Mouse (Mus musculus) liver, embryonic 13.5 days (tissue): ENCODE data around the gene Ubn1. TPM values are rescaled to one million over a fixed set of nuclear protein-coding genes. Genes with fewer than 3 reads are reported as not detected.

Experiments used
- ATAC-seq: fragments of 200-750 bp; cut with Nextera tagmentation; 2 replicates; pipeline ENCODE4 v1.8.0; 2017; ENCODE audit warnings: low read depth, mild to moderate bottlenecking, moderate number of reproducible peaks, moderate library complexity
- DNase-seq: peaks from one replicate; pipeline ENCODE4 v3.0.0; 2022
- H3K27ac ChIP-seq: fragments of 300-500 bp; sonication (generic); 2 replicates; pipeline ENCODE4 v1.5.1; 2015; ENCODE audit warnings: moderate library complexity, mild to moderate bottlenecking, inconsistent platforms
- H3K27me3 ChIP-seq: fragments of 300-500 bp; sonication (generic); 2 replicates; pipeline ENCODE4 v1.6.1; 2015; ENCODE audit warnings: mild to moderate bottlenecking, inconsistent platforms
- H3K36me3 ChIP-seq: fragments of 300-500 bp; sonication (generic); 2 replicates; pipeline ENCODE4 v1.6.1; 2015; ENCODE audit warnings: mild to moderate bottlenecking, inconsistent platforms
- H3K4me1 ChIP-seq: fragments of 300-500 bp; sonication (generic); replicated peaks from 2 replicates; pipeline ENCODE4 v1.6.1; 2015; ENCODE audit warnings: inconsistent platforms
- H3K4me2 ChIP-seq: fragments of 300-500 bp; sonication (generic); 2 replicates; pipeline ENCODE4 v1.6.1; 2015; ENCODE audit warnings: inconsistent platforms, mild to moderate bottlenecking, moderate library complexity
- H3K4me3 ChIP-seq: fragments of 300-500 bp; sonication (generic); replicated peaks from 2 replicates; pipeline ENCODE4 v1.5.1; 2015; ENCODE audit warnings: mild to moderate bottlenecking, inconsistent platforms
- H3K9ac ChIP-seq: fragments of 300-500 bp; sonication (generic); 2 replicates; pipeline ENCODE4 v1.6.1; 2015; ENCODE audit warnings: mild to moderate bottlenecking, inconsistent platforms
- H3K9me3 ChIP-seq: fragments of 300-500 bp; sonication (generic); replicated peaks from 2 replicates; pipeline ENCODE4 v1.6.1; 2016; ENCODE audit warnings: inconsistent platforms
- WGBS: fragments of 180-500 bp; shearing (Covaris S2); methylation state at CpG from one replicate; pipeline ENCODE4 v1.1.7; 2015; ENCODE audit not compliant: insufficient replicate concordance; 5-methylcytosine and 5-hydroxymethylcytosine counted together
- polyA plus RNA-seq: library from polyadenylated mRNA; unstranded; fragments of >200 nt; fragmentation: Nextera tagmentation; extraction: Ambion mirVana; gene quantifications from 2 replicates; pipeline ENCODE4 v1.2.1, GENCODE M21; 2015

Ubn1 gene
- 8.6 and 8.9 TPM in 2 replicates for polyA plus RNA-seq

DNA sequence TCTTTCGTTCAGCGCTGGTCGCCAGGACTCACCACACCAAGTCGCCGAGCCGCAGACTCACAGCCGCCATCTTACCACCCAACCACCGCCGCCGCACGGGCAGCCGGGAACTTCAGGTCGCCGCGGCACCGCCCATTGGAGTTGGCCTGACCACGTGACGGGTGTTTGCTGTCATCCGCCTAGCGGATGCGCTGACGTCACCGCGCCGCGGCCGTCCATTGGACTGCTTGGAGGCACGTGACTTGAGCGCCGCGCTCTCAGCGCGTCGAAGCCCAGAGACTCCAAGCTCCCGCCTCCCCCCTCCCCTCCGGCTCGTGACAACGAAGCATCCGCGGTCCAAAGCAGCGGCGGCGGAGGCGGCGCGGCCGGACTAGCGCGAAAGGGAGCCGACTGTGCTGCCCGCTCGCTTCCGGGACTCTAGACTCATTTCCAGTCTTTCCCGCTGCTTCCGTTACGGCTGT, at the start of gene Ubn1, which contains the start of gene Glyr1:
Ubn1 (plus strand) TSS at position 284 of the 461 bp plus-strand sequence.
Glyr1 (minus strand) TSS at position 90 of the 461 bp plus-strand sequence.
- Histone ChIP-seq H3K4me1 (peaks cover 32% of the 10 kb centered on the region), H3K9me3 (no peaks in the 10 kb centered on the region), H3K27ac (peak within 1 kb of the TSS; percentile 97), H3K9ac (peak within 1 kb of the TSS; percentile 98), H3K36me3 (peaks cover 43% of the 10 kb centered on the region), H3K4me3 (peak within 1 kb of the TSS; percentile 98), H3K4me2 (peak within 1 kb of the TSS; percentile 92), H3K27me3 (no peaks in the 10 kb centered on the region)
- ATAC-seq (peak; percentile 95), DNase-seq (peak; percentile 99)
- 0% methylated on average over 55 of the region's 56 CpGs for WGBS

DNA sequence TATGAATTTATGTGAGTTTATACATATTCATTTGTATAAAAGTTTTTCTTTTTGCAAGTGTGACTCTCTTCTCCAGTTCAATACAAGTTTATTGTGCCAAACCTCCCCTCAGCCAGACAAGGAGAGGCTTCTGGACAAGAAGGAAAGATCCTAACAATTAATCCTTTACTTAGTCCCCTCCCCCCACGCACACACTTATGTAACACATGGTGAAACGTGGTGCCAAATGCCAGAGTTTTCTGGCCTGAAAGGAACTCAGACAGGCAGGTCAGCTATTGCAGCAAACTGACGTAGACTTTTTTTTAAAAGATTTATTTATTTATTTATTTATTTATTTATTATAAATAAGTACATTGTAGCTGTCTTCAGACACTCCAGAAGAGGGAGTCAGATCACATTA, 49.2 kb upstream of the Ubn1 start:
- 52% methylated on average over 3 of the region's 3 CpGs for WGBS
- Histone ChIP-seq H3K4me3 (no peak overlapping the region), H3K4me2 (no peak overlapping the region), H3K9me3 (no peaks in the 10 kb centered on the region), H3K27me3 (no peaks in the 10 kb centered on the region), H3K9ac (no peak overlapping the region), H3K27ac (no peak overlapping the region), H3K4me1 (peaks cover 4% of the 10 kb centered on the region; the same call in 1 of the 2 replicates), H3K36me3 (no peaks in the 10 kb centered on the region)
- DNase-seq (no peak), ATAC-seq (no peak)

DNA sequence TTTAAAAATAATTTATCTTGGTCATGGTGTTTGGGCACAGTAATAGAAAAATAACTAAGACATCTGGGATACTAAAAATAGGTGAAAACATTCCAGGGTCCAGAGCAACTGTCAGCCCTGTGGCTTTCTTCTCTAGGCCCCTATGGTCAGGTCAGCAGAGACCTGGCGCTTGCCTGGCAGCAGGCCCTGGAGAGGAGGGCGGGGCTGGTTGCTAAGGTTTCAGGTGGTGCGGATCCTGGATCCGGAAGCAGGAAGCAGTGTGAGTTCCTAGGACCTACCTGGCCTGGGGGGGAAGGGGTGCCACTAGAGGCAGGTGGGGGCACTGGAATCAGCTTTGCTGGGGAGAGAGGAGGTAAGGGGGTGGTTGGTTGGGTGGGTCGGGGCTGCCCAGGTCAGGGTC, 42.8 kb upstream of the Ubn1 start, which contains the start of gene Smim22:
Smim22 (plus strand) TSS at position 222 of the 400 bp plus-strand sequence.
- H3K27ac ChIP-seq: peak within 1 kb of the TSS; percentile 43; the same call in 1 of the 2 replicates
- peaks cover 27% of the 10 kb centered on the region for H3K4me1 ChIP-seq
- no peak within 1 kb of the TSS for H3K9ac ChIP-seq
- H3K36me3 ChIP-seq: no peaks in the 10 kb centered on the region
- no peak for DNase-seq
- no peaks in the 10 kb centered on the region for H3K9me3 ChIP-seq
- ATAC-seq: no peak
- peak within 1 kb of the TSS; percentile 19; the same call in 1 of the 2 replicates for H3K4me2 ChIP-seq
- H3K4me3 ChIP-seq: no peak within 1 kb of the TSS
- WGBS: 69% methylated on average over 5 of the region's 5 CpGs
- H3K27me3 ChIP-seq: 0 out of 2 replicates have a peak, but pooled peaks cover 5% of the 10 kb centered on the region

DNA sequence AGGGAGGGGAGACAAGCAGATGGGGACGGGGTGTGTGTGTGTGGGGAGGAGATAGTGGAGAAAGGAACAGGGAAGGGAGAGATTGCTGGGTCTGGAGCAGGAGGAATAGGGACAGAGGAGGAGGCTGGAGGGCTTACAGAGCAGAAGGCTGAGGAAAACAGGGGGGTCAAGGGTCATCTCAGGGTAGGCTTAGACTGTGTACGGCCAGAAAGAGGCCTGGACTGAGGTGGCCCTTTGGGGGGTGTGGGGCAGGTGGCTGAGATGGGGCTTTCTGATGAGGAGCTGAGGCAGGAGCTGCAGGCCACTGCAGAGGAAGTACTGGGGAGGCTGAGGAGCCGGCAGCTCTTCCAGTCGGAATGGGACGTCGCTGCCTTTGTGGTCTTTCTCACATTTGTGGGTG, 42.4 kb upstream of the Ubn1 start:
- Histone ChIP-seq H3K27me3 (0 out of 2 replicates have a peak, but pooled peaks cover 5% of the 10 kb centered on the region), H3K4me3 (no peak overlapping the region), H3K9ac (no peak overlapping the region), H3K9me3 (no peaks in the 10 kb centered on the region), H3K36me3 (no peaks in the 10 kb centered on the region), H3K4me2 (0 out of 2 replicates have a peak overlapping the region, but pooled peaks have one; percentile 19), H3K27ac (peak overlapping the region; percentile 43; the same call in 1 of the 2 replicates), H3K4me1 (peaks cover 32% of the 10 kb centered on the region)
- 48% methylated on average over 6 of the region's 6 CpGs for WGBS
- DNase-seq (no peak), ATAC-seq (no peak)

DNA sequence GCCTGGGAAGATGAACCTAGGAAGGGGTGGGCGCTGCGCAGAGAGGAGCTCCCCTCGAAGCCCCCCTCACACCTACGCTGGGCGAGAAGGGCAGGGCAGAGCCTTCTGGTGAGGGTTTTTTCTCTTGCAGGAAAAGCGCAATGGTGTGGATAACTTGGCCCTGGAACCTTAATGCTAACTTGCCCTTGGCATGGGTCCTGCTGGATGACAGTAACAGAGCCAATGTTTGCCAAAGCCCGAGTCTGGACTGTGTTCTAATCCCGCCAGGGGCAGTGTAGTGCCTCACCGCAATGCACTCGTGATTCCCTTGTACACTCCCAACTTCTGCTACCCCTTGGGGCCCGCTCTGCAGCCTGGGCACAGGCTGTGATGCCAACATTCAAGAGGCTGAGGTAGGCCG, 41.8 kb upstream of the Ubn1 start:
- H3K4me1 ChIP-seq: peaks cover 38% of the 10 kb centered on the region
- H3K36me3 ChIP-seq: no peaks in the 10 kb centered on the region
- no peaks in the 10 kb centered on the region for H3K9me3 ChIP-seq
- DNase-seq: no peak
- H3K27ac ChIP-seq: peak overlapping the region; percentile 43; the same call in 1 of the 2 replicates
- WGBS: 72% methylated on average over 12 of the region's 12 CpGs
- no peak overlapping the region for H3K9ac ChIP-seq
- H3K4me3 ChIP-seq: no peak overlapping the region
- peak overlapping the region; percentile 19; the same call in 1 of the 2 replicates for H3K4me2 ChIP-seq
- H3K27me3 ChIP-seq: 0 out of 2 replicates have a peak, but pooled peaks cover 5% of the 10 kb centered on the region
- no peak for ATAC-seq

DNA sequence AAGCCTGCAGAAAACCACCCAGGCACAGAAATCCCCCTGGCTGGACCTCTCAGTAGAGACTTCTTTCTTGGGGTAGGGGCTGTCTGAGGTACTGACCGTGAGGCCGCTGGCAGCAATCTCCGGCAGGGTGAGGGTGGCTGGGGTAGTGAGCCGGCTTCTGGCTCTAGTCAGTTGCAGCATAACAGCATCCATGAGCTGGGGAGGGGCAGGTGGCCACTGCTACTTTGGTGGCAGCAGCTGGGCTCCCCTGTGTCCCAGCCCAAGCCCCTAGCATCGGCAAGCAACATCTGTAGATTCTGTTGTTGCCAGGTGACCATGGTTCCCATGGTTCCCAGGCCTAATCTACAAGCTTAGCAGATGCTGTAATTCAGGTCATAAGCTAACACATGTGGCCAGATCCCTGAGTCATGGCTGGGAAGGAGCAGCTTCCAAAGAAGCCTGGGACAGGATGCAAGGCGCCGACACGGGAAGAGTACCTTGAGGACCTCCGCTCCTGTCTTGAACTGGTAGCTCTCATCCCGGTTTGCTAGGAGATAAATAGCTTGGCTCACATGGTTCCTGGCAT, 39.4 kb upstream of the Ubn1 start:
- H3K27me3 ChIP-seq: 0 out of 2 replicates have a peak, but pooled peaks cover 5% of the 10 kb centered on the region
- H3K9me3 ChIP-seq: no peaks in the 10 kb centered on the region
- peak overlapping the region; percentile 39; the same call in 1 of the 2 replicates for H3K27ac ChIP-seq
- H3K4me3 ChIP-seq: no peak overlapping the region
- H3K9ac ChIP-seq: no peak overlapping the region
- H3K4me1 ChIP-seq: peaks cover 39% of the 10 kb centered on the region
- 0 out of 2 replicates have a peak overlapping the region, but pooled peaks have one; percentile 8 for H3K4me2 ChIP-seq
- WGBS: 75% methylated on average over 10 of the region's 10 CpGs
- peaks cover 12% of the 10 kb centered on the region for H3K36me3 ChIP-seq
- ATAC-seq (no peak), DNase-seq (no peak)

DNA sequence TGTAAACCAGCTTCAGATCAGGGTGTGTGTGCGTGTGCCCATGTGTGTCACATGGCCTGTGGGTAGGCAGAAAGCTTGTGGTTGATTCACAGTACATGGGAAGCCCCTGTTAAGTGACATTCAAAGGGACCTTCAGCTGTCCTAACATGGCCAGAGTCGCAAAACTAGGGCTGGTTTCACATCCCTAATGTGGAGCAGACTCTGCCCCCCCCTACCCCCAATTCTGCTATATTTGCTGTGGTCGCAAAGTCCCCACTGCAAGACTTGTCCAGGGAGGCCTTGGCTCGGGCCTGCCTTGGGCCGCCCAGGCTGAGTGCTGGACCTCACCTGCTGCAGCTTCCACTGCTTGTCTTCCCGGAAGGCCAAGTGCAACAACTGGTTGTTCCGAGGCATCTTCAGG, 38.6 kb upstream of the Ubn1 start:
- Histone ChIP-seq H3K9ac (no peak overlapping the region), H3K9me3 (no peaks in the 10 kb centered on the region), H3K27me3 (0 out of 2 replicates have a peak, but pooled peaks cover 5% of the 10 kb centered on the region), H3K4me2 (no peak overlapping the region), H3K4me3 (no peak overlapping the region), H3K27ac (no peak overlapping the region), H3K4me1 (peaks cover 39% of the 10 kb centered on the region), H3K36me3 (peaks cover 20% of the 10 kb centered on the region)
- WGBS: 45% methylated on average over 7 of the region's 7 CpGs
- DNase-seq: no peak
- no peak for ATAC-seq

DNA sequence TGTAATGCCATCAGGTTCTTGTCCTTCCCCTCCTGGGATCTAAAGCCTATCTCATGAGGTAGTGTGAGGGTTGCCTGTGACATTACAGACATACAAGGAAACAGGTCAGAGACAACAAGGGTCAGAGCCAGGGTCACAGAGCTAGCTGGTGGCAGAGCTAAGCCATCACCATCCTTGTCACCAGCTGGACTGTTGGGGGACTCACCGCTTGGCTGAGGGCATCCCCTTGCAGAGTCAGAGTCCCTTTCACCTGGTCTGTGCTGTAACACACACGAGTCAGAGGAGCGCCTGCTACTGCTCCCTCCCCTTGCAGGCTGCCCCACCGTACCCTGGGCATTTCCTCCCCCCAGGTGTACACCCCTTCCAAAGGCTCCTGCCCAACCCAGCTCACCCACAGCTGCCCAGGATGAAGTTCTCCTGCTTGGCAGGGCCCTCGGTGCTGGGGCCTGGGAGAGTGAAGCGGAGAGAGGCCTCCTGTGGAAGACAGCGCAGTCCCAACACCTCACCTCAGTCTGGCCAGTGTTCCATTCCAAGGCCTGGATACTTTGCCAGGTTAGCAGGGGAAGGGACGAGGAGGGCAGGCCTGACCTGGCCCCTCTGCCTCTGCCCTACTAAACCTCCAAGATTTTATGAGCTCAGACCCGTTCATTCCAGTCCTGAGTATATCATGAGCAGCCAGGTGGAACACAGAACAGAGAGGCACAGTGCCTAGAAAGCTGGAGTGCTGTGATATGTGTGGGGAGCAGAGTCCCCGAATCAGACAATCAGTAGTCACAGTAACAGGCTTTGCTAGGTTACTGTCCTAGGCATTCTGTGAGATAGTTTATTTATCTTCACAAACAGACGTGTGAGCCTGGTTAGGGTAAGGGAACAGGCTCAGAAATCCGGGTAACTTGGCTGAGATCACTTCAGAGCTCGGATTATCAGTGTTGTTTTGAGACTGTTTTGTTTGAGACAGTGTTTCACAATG, 37.5 kb upstream of the Ubn1 start:
- DNase-seq: peak; percentile 63
- Histone ChIP-seq H3K4me3 (peak overlapping the region; percentile 70), H3K9me3 (no peaks in the 10 kb centered on the region), H3K27ac (peak overlapping the region; percentile 73), H3K4me2 (peak overlapping the region; percentile 89), H3K9ac (peak overlapping the region; percentile 74), H3K27me3 (0 out of 2 replicates have a peak, but pooled peaks cover 5% of the 10 kb centered on the region), H3K4me1 (peaks cover 39% of the 10 kb centered on the region), H3K36me3 (peaks cover 31% of the 10 kb centered on the region)
- ATAC-seq: peak; percentile 64
- WGBS: 35% methylated on average over 13 of the region's 13 CpGs

DNA sequence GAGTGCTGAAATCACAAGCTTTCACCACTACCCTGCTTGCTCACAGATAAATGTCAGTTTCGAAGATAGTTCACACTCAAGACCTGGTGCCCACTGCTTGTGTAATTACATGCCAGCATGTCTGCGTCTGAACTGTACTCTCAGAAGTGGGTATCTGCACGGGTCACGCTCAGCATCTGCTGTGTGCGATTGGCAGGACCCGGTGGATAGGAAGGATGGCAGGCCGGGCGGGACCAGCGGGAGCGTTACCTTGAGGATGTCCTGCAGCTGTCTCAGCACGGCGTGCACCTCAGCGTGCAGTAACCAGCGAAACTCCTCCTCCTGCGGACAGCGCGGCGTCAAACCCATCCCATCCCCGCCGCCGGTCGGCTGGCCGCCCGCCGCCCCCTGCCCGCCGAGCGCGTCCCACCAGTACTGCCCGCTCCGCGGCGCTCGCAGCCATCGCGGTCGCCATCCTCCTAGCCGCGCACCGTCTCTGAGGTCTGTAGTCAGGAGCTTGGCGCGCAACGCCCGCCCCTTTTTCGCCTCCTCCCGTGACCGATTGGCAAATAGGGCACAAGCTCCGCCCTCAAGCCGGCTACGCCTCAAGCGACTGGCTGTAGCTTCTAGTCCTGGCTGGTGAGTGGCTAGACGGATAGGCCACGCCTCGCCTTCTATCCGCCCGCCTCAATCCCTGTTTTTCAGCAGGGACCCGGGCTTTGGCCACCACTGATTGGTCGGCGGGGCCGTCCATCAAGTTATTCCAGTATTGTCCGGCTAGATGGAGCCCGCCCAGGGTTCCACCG, 36.6 kb upstream of the Ubn1 start, which contains the start of gene Rogdi:
Rogdi (minus strand) TSS at position 500 of the 785 bp plus-strand sequence.
- Histone ChIP-seq H3K4me1 (peaks cover 34% of the 10 kb centered on the region), H3K4me3 (peak within 1 kb of the TSS; percentile 70), H3K27me3 (0 out of 2 replicates have a peak, but pooled peaks cover 5% of the 10 kb centered on the region), H3K9ac (peak within 1 kb of the TSS; percentile 74), H3K36me3 (peaks cover 40% of the 10 kb centered on the region), H3K4me2 (peak within 1 kb of the TSS; percentile 89), H3K27ac (peak within 1 kb of the TSS; percentile 73), H3K9me3 (no peaks in the 10 kb centered on the region)
- under 1% methylated on average over 63 of the region's 63 CpGs for WGBS
- ATAC-seq (peak; percentile 91), DNase-seq (peak; percentile 97)

DNA sequence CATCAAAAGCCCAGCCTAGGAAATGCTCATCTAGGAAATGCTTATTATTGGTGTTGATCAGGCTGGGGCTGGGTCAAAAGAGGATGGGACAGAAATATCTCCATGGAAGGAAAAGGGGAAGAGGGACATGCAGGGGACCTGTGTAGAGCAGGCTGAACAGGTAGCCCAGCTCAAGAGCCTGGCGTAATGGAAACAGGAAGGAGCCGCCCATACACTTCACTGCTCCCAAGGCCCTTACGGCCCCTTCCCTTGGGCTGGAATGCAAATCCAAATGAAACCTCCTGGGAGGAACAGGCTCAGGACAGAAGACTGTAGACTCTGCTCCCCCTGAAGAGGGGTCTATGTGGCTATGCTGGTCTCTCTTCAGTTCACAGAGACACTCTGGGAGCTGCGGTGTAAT, 35.3 kb upstream of the Ubn1 start:
- H3K4me2 ChIP-seq: no peak overlapping the region
- WGBS: 86% methylated on average over 4 of the region's 4 CpGs
- peaks cover 31% of the 10 kb centered on the region for H3K4me1 ChIP-seq
- no peak for ATAC-seq
- H3K27me3 ChIP-seq: 0 out of 2 replicates have a peak, but pooled peaks cover 5% of the 10 kb centered on the region
- H3K27ac ChIP-seq: no peak overlapping the region
- no peaks in the 10 kb centered on the region for H3K9me3 ChIP-seq
- no peak for DNase-seq
- no peak overlapping the region for H3K4me3 ChIP-seq
- no peak overlapping the region for H3K9ac ChIP-seq
- peaks cover 53% of the 10 kb centered on the region for H3K36me3 ChIP-seq
